Mouse (Mus musculus) thymus, adult 2 months (tissue): Measurements from ENCODE around the gene Dnajb1.

Source experiments
- CTCF ChIP-seq: fragments of 200-500 bp; IDR thresholded peaks from 2 replicates; pipeline ENCODE4 v1.5.1; 2012; ENCODE audit warnings: mild to moderate bottlenecking, control low read depth, low read length, moderate library complexity, borderline replicate concordance; ENCODE audit not compliant: control insufficient read depth, poor library complexity, insufficient read depth; ENCODE audit errors: extremely low read depth
- POLR2A ChIP-seq: fragments of 200-500 bp; IDR thresholded peaks from 2 replicates; pipeline ENCODE4 v1.6.1; 2012; ENCODE audit warnings: mild to moderate bottlenecking, low read length, control low read depth, moderate library complexity; ENCODE audit not compliant: control insufficient read depth, poor library complexity, insufficient read depth; ENCODE audit errors: extremely low read depth

DNA sequence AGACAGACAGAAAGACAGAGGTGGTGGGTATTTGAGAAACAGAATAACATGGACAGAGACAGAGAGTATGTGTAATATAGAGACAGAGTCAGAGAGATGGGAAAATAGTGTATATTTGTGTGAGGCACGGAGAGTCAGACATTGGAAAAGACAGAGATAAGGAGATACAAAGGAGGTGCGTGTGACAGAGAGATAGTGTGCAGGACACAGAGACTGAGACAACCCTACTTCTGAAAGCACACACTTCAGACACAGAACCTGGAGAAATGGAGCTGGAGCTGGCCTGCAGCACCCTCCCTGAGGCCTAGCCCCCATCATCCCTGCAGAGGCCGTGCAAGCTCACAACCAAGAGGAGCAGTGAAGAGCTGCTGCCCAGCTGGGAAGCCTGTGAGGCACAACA lies 45.3 kb upstream of the Dnajb1 start:
- TF ChIP-seq CTCF (no peak), POLR2A (no peak)
